9 mouse cellular contexts compared by ENCODE assay signal in the genomic region with DNA sequence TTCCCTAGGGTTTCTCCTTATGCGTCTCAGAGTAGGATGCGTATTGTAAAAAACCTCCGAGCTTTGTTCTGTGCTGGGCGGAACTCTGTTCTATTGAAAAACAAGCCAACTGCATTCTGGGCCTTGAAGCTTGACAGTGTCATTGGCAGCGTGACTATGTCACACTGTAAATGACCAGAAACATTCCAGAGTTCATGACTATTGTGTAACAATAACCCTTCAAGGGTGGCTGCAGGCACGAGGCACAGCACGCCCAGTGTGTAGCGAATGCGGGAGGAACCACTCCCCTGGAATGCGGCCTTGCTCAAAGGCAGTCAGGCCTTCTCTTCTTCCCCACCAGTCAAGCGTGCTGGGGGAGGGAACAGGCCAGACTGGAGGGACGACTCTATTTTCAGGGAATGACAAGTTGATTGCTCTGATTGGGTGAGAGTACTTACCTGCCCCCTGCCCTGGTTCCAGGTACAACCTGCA.
DNase-seq lines count a peak whose midpoint lies in the region; ATAC-seq and TF ChIP-seq lines count a peak whose summit lies in the region.
"Had no signal": no experiment of that assay in that cellular context is flagged by ENCODE, and none has a peak within 500 bp of the region (broad histone marks: within the 10 kb centered on the region; RNA-seq: fewer than 3 reads in every experiment).

No protein-coding gene starts in this region.

- H3K36me3 ChIP-seq in intestine, embryonic 16.5 days (ENCODE audit: control insufficient read depth, insufficient read depth, low read length), result no peaks in the 10 kb centered on the region

- H3K4me1 ChIP-seq in intestine, embryonic 16.5 days (ENCODE audit: control insufficient read depth, insufficient read depth, low read length), result peaks cover 4% of the 10 kb centered on the region; the same call in 1 of the 2 replicates

- no peak overlapping the region for H3K27ac ChIP-seq in gastrocnemius, adult 2 months
- H3K27ac ChIP-seq in intestine, embryonic 16.5 days (ENCODE audit: low read length), result peak overlapping the region; percentile 81

- peak; percentile 26 for DNase-seq in gastrocnemius, adult 2 months
- DNase-seq in gastrocnemius, postnatal 36 days, result no peak
- peak; percentile 60 for DNase-seq in embryo, embryonic 10.5 days (ENCODE audit: low spot score)
- DNase-seq in lung, postnatal 4 days, result peak; percentile 67 to 86
- DNase-seq in frontal cortex, postnatal 10 days (ENCODE audit: low spot score in 2 of 2), result no peak
- DNase-seq in thymus, postnatal 4 days, result no peak
- DNase-seq in cerebellum, postnatal 4 days (ENCODE audit: low spot score in 2 of 2), result no peak

- no peaks in the 10 kb centered on the region for H3K27me3 ChIP-seq in intestine, embryonic 16.5 days (replicated peaks; ENCODE audit: control insufficient read depth, insufficient read depth, low read length)

- no peaks in the 10 kb centered on the region for H3K9me3 ChIP-seq in intestine, embryonic 16.5 days (ENCODE audit: control insufficient read depth, low read length)

- intact Hi-C loops in gastrocnemius, adult 2 months (cut with DNase I), result no loop called here
- intact Hi-C loops in gastrocnemius, postnatal 36 days (cut with DNase I), result no loop called here

- no peak for TF ChIP-seq CTCF in gastrocnemius, adult 2 months (IDR thresholded peaks at IDR 0.05)

- peak; percentile 94 for ATAC-seq in intestine, embryonic 16.5 days

- H3K9ac ChIP-seq in intestine, embryonic 16.5 days (ENCODE audit: low read depth, low read length), result no peak overlapping the region

- H3K4me3 ChIP-seq in gastrocnemius, adult 2 months, result peak overlapping the region; percentile 25
- no peak overlapping the region for H3K4me3 ChIP-seq in intestine, embryonic 16.5 days (ENCODE audit: low read length)
- H3K4me3 ChIP-seq: erythroblast, embryonic 14.5 days had no signal

- no peak overlapping the region for H3K4me2 ChIP-seq in intestine, embryonic 16.5 days (ENCODE audit: low read depth, low read length)

- 52% methylated on average over 12 of the region's 12 CpGs for WGBS in intestine, embryonic 16.5 days

Comparison
In these comparisons a context has a peak if more than half of its experiments do, and no peak if none do; other contexts are left out.
1. DNase-seq: peak in gastrocnemius, adult 2 months (single experiment), embryo, embryonic 10.5 days (single experiment) and lung, postnatal 4 days (2 of 2); none in gastrocnemius, postnatal 36 days (0 of 2), frontal cortex, postnatal 10 days (0 of 2), thymus, postnatal 4 days (single experiment) and cerebellum, postnatal 4 days (0 of 2).